Mouse (Mus musculus) stomach, postnatal 0 days (tissue): ENCODE measurements around the gene Tmem45a.

Experiments used
- CTCF ChIP-seq: IDR thresholded peaks from 2 replicates; pipeline ENCODE4 v1.5.1; 2016; ENCODE audit warnings: antibody characterized with exemption, low read depth, mild to moderate bottlenecking, moderate library complexity
- EP300 ChIP-seq: optimal IDR thresholded peaks from 2 replicates; pipeline ENCODE3; 2016; ENCODE audit warnings: antibody characterized with exemption

GRCm38 (mm10) chr16:56891583-56891982 is 5.6 kb upstream of the Tmem45a start:
- TF ChIP-seq CTCF (no peak), EP300 (no peak)
